Mouse (Mus musculus) CD4-positive, CD25-positive, alpha-beta regulatory T cell, adult 4 months (primary cell): Measurements from ENCODE around the gene Zfp668. TPM values are rescaled to one million over a fixed set of nuclear protein-coding genes. Genes with fewer than 3 reads are reported as not detected.
A peak's percentile ranks its signal among the peaks of the same experiment; 100 is the strongest.
"Not testable (repeated sequence)": the region's sequence is repeated elsewhere in the genome, so short reads cannot be mapped to it uniquely, and the experiment has no call there.

ENCODE experiments used
- ATAC-seq: one replicate; pipeline ENCODE4 v1.8.0; 2017
- polyA plus RNA-seq, 2 experiments: library from polyadenylated mRNA; unstranded; fragments of 100-300 nt; shearing (Covaris generic); gene quantifications; one replicate each; pipeline ENCODE4 v1.2.1; 2017

Gene Zfp668
- polyA plus RNA-seq, 2 experiments from 2014 or later, result 9.0 to 10.6 TPM

DNA sequence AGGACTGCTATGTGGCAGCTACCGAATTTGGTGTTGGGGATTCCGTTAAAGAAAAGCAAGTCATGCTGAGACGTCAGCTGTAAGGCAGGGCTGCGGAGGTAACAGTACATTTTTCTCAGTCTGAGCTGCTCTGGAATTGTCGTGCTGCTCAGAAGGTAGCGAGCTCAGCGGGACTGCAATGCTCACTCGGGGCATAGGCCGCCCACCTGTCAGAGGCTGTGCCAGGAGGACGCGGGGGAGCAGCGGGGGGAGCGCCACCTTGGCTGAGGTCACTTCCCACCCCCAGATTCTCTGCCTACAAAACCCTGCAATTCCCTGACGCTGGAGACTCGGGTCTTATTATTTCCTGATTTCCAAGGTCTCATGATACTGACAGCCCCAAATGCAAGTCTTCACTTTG is 35.7 kb downstream of the Zfp668 start:
- peak; percentile 23 for ATAC-seq

DNA sequence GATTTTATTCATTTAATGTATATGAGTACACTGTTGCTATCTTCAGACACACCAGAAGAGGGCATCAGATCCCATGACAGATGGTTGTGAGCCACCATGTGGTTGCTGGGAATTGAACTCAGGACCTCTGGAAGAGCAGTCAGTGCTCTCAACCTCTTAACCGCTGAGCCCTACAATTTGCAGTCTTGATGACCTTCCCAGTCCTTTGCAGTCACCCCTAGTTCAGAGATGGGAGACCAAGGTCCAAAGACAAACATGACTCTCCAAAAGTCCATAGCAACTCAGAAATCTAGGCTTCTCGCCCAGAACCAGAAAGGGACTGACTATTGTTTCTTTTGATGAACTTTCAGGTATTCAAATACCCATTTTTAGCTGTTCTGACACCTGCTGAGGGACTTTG is 36.6 kb downstream of the Zfp668 start:
- ATAC-seq, result not testable (repeated sequence)

DNA sequence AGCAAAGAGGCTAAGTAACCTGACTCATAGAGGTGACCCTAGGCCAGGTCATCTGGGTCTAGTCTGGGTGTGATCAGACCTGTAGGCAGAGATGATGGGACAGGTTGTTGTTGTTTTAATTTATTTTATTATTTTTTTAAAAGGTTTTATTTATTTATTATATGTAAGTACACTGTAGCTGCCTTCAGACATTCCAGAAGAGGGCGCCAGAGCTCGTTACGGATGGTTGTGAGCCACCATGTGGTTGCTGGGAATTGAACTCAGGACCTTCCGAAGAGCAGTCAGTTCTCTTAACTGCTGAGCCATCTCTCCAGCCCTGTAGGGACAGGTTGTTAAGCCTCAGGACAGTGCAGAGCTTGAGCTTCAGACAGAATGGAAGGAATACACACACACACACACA is 38.8 kb downstream of the Zfp668 start:
- ATAC-seq, result not testable (repeated sequence)

DNA sequence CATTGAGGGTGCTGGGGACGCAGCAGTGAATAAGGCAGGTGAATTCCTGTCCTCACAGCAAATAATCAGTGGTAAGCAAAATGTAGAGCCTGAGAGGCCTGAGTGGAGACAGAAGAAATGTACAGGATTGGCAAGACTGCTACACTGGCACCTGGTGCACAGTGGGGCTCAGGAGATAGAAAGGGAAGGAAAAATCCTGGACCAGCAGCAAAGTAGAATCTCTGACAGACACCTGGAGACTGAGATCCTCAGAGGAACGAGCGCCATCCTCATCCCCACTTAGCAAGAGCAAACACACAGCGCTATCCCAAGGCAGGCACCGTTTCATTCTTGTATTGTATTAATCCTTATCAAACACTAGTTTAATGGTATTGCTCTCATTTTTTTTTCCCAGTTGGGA is 39.2 kb downstream of the Zfp668 start:
- no peak for ATAC-seq

DNA sequence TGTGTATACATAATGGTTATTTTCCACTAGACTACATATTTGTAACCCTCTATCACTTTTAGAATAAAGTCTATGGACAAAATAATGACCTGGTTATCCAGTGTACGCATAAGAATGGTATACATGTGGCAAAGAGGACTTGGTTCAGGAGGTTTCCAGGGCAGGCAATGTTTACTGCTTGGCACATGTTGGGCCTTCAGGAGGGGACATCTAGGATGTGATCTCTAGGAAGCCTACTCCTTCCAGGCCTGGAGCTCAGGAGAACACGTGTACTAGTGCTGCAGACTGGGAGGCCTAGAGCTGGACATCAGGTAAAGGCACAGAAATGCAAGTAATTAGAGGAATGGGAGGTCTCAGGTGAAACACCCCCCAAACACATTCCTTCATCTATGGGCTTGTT is 41.1 kb downstream of the Zfp668 start:
- ATAC-seq, result no peak

DNA sequence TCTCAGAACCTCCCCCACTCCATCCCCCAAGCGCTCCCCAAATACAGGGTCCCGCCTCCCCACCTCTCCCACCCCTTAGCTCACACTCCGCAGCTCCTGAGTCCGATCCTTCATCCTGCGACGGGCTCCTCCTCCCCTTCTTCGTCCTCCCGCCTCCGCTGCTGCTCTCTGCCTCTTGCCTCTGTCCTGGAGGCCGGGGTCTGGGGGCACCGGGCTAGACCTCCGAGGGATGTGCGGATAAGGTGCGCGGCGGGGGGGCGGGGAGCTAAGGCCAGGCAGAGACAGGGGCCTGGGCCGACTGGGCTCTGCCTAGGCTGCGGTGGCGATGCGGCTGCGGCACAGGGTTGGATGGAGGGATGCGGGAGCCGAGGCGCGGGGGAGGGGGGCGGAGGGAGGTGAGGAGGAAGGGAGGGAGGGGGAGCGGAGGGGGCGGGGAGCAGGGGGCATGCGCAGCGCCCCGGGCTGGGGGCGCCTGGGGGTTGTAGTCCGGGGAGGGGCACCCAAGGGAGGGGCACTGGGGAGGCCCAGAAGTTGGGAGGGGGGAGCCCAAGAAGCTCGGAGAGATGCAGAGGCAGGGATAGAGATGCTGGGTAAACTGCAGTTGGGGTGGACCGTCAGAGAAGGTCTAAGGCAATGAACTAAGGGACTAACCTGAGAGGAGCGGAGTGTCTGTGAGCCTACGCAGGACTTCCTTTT is 52.3 kb downstream of the Zfp668 start, which contains the start of the genes Stx4a and Stx1b:
TSS of gene Stx4a (plus strand) at position 119 of the 696 bp plus-strand sequence.
TSS of gene Stx1b (minus strand) at position 374 of the 696 bp plus-strand sequence.
- ATAC-seq, result no peak

DNA sequence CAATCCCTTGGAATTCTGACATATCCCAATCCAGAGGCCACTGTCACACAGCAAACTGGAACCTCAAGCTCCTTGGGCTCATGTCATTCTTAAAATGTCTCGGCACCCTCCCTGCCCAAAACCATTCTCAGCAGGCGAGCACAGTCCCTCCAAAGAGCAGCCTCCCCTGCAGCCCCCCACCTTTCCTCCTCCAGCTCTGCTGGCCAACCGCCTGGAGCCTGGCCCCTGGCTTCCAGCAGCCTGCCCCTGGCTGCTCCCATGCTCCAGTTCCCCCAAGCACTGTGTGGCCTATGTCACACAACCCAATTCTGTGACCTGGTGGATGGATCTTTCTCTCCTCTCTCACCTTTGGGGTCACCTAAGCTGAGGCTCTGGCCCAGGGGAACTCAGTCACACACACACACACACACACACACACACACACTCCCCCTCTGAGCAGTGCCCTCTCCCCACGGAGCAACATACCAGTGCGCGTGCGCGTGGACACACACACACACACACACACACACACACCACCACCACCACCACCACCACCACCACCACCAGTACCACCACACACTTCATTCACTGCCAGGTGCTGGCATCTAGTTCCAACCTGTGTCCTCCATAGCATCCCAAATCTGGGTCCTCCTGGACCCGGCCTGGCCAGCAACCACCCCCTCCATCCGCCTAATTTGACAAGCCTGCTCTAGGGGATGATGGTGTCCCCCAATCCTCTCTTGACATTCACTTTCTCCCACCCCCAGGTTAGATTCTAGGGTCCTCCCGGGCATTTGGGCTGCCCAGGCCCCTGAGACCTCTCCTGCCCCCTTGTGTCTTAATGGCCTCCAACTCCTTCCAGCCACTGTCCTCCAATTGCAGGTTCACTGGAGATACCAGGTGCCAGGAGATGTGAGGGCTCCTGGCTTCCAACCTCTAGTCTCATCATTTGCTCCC is 53.1 kb downstream of the Zfp668 start:
- no peak for ATAC-seq

DNA sequence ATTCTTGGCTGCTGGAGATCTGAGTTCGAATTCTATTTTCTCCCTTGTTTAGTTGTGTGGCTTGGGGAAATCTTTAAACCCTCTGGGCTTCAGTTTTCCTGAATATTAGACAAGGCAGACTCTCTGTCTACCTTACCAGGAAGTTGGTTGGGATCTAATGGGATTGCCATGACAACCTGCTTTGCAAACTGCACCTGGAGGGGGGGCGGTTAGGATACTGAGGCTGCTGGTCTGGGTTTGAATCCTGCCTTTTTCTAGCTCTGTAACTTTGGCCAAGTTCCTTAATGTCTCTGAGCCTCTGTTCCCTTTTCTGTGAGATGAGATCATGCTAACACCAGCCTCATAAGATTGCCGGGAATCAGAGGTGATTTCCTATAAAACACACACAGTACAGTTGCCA is 54.1 kb downstream of the Zfp668 start:
- ATAC-seq, result no peak

DNA sequence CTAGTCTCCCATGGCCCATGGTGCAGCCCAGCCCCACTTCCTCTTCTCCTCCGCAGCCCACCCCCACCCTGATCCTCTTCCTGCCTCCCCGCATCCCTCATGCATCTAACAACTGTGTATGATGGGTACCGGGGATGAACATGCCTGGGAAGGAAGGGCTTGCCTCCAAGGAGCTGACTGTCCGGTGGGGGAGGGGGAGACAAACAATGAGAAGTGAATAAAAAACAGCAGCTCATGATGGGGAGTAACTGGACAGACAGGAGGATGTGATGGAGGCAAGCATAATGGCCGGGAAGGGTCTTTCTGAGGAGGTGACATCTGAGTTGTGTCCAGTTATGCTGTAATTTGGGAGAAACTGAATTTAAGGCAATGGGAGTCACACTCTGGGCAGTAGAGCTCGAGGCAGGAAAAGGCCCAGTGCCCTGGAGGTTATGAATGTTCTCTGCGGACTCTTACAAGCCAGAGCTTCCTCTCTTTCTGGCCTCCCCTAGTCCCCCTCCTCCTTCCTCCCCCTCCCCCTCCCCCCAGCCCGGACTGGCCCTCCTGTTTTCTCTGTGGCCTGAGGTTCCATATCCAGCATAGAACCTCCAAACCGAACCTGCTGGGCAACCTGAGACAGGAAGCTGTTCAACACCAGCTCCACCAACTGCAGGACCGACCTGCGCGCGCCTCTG is 55.7 kb downstream of the Zfp668 start:
- no peak for ATAC-seq

DNA sequence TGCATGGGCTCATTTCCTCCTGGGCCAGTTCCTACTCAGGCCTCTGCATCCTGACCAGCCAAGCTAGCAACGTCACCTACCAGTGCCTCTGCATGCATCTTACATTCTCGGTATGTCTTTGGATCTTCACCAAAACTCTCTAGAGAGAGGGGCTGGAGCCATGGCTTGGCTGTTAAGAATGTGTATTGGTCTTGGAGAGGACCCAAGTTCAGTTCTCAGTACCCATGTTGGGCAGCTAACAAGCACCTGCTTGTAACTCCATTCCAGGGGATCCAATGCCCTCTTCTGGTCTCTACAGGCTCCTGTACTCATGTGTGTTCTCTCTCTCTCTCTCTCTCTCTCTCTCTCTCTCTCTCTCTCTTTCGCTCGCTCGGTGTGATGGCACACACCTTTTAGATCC is 58.9 kb downstream of the Zfp668 start:
- no peak for ATAC-seq

DNA sequence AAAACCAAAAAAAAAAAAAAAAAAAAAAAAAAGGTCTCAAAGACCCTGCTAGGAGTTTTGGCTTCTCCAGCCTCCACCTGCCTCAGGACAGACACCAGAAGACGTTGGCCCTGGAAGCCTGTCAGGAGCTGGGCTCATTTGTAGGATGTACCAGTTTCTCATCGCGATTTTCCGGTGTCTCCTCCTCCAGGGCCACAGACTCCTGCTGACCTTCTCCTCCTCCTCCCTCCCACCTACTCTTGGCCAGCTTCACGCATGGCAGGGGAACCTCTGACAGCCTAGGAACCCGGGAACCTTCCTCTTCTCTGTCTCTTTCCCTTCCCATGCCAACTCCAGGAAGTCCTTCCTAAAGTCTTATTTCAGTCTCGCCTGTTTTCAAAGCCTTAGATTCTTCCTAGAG is 59.6 kb downstream of the Zfp668 start:
- ATAC-seq, result no peak

DNA sequence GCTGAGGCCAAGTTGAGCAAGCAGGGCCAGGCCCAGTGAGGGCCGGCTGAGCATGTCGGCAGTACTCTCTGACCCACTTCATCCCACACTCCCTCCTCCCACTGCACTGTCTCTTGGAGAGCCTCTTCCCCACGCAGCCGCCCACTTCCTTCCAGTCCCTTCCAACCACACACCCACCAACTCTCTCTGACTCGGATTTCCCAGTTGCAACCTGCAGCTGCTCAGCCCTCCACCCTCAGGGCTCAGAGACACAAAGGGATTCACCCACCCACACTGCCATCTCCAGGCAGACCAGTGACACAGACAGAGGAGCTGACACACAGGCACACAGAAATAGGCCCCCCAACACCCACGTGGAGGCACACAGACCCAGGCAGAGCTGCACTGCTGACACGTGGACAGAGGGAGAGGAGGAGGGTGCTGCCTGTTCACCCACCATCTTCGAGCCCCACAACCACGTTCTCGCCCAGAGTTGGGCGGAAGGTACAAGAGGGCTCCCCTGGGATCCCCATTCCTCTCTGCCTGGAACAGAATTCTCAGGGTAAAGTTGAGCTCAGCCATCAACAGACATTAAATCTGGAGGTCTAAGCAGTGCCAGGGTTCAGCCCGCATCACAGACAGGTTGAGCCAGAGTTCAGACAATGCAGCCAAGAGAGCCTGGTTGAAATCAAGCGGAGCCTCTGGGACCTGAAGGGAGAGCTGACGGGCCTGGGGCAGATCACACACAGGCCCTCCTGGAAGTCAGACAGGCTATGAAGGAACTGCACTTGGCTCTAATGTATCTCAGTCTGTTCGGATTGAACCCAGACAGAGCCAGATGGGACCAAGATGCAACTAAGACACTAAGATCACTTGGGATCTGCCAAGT is 60.4 kb downstream of the Zfp668 start:
- ATAC-seq, result no peak

DNA sequence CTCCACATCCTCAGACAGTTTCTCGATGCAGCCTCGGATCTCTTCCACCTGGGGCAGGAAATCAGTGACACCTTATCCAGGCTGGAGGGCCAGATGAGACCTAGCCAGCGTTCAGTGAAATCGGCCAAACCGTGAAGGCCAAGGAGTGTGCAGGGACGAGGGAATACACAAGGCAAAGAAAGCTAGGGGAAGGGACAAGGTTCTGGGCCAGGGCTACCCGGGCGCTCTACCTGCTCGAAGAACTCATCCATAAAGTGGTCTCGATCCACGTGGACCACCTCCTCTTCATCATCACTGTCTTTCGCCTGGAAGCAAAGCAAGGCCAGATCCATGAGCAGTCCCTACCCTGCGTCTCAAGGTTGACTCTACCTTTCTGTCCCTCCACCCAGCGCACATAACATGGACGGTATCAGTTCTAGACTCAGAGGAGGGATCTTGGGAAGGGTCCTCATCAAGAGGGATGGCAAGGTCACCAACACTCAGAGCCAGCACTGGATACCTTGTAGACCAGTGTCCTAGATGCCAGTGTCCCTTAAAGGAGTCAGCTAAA is 61.4 kb downstream of the Zfp668 start:
- ATAC-seq, result no peak

DNA sequence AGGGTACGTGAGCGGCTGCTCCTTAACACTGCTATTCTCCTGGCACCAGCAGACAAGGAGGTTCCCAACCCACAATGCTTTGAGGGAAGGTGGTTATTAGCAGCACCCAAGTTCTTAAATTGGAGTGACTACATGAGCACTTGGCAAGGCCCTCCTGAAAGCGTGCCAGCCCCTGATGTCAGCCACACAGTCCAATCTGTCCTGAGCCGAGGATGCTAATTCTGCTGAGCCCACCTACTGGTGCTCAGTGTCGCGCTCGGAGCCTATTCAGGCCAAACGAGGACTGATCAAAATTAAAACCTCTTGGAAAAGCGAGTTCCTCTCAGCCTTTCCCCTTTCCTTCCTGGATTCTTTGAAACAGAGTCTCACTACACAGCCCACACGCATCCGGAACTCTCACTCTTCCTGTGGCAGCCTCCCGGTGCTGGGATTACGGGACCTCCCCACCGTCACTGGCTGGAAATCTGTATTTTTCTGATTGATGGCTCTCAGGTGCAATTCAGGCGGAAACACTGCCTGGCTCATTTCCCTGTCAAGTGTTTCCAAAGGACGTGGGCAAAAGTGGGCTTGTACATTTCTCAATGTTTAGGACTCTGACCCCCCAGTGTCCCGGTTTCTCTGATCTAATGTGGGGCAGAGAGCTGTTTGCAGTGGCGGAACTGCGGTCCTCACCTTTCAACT is 62.2 kb downstream of the Zfp668 start:
- no peak for ATAC-seq

DNA sequence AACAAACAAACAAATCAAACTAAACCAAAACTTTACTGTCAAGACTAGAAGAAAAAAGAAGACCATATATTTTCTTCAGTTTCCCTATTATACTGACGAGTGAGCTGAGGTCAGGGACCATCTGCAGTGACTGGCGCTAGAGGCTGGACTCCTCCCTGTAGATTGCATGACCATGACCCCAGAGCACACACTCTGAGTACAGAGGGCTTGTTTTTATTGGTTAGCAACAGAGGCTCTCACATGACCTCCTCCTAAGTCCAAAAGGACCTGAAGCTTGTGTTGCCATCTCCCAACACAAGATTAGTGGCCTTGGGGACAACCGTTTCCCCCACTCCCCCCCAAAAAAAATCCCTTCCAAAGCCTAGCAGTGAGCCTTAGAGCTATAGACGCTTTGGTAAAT is 62.8 kb downstream of the Zfp668 start:
- no peak for ATAC-seq

Other genes starting within 250 kb of the Zfp668 start
- 1 to 10 TPM; 3.2 to 5.5 TPM for gene Bcl7c, start 167.9 kb downstream of the Zfp668 start, polyA plus RNA-seq
- gene Ctf1, start 164.1 kb downstream of the Zfp668 start, polyA plus RNA-seq, result not detected
- not detected for gene Ctf2, start 144.7 kb downstream of the Zfp668 start, polyA plus RNA-seq
- gene Fbxl19, start 132.3 kb downstream of the Zfp668 start, polyA plus RNA-seq, result under 1 TPM; 0.12 to 0.62 TPM
- 10 to 100 TPM; 12.8 to 15.4 TPM for gene Orai3, start 107.0 kb downstream of the Zfp668 start, polyA plus RNA-seq
- gene Setd1a, start 100.2 kb downstream of the Zfp668 start, polyA plus RNA-seq, result 1 to 10 TPM; 5.8 to 6.6 TPM
- under 1 TPM; 0.65 to 0.99 TPM for gene Gm49388, start 91.2 kb downstream of the Zfp668 start, polyA plus RNA-seq
- gene Hsd3b7, start 76.2 kb downstream of the Zfp668 start, polyA plus RNA-seq, result 1 to 10 TPM; 3.9 to 6.8 TPM
- 100 to 1,000 TPM in 1 of 2 experiments, 10 to 100 TPM in 1; 62.0 to 110 TPM for gene Stx4a, start 52.5 kb downstream of the Zfp668 start, polyA plus RNA-seq
- gene Stx1b, start 52.3 kb downstream of the Zfp668 start, polyA plus RNA-seq, result not detected
- 10 to 100 TPM; 25.1 to 29.0 TPM for gene Zfp646, start 607 bp downstream of the Zfp668 start, polyA plus RNA-seq
- 1 to 10 TPM in 1 of 2 experiments, under 1 TPM in 1; 0.85 to 1.2 TPM for gene Prss53, start 14.1 kb upstream of the Zfp668 start, polyA plus RNA-seq
- gene Gm21974, start 18.6 kb upstream of the Zfp668 start, polyA plus RNA-seq, result not detected
- gene Vkorc1, start 18.8 kb upstream of the Zfp668 start, polyA plus RNA-seq, result 10 to 100 TPM; 43.3 to 58.0 TPM
- gene Bckdk, start 27.3 kb upstream of the Zfp668 start, polyA plus RNA-seq, result 100 to 1,000 TPM in 1 of 2 experiments, 10 to 100 TPM in 1; 59.0 to 108 TPM
- 10 to 100 TPM; 39.8 to 41.9 TPM for gene Kat8, start 35.7 kb upstream of the Zfp668 start, polyA plus RNA-seq
- not detected for gene Prss8, start 53.3 kb upstream of the Zfp668 start, polyA plus RNA-seq
- gene Prss36, start 69.9 kb upstream of the Zfp668 start, polyA plus RNA-seq, result 1 to 10 TPM; 2.5 to 4.3 TPM
- gene Fus, start 90.6 kb upstream of the Zfp668 start, polyA plus RNA-seq, result 10 to 100 TPM; 59.4 to 88.7 TPM
- 100 to 1,000 TPM; 247 to 260 TPM for gene Pycard, start 117.0 kb upstream of the Zfp668 start, polyA plus RNA-seq
- not detected for gene Trim72, start 127.1 kb upstream of the Zfp668 start, polyA plus RNA-seq
- under 1 TPM; 0.56 to 0.70 TPM for gene Itgam, start 185.8 kb upstream of the Zfp668 start, polyA plus RNA-seq
- not detected for gene Gm49368, start 185.9 kb upstream of the Zfp668 start, polyA plus RNA-seq